Mouse (Mus musculus) embryo, embryonic 10.5 days (tissue): ENCODE results near the gene Kdm1b.

ENCODE experiments used
- DNase-seq: peaks from one replicate; pipeline ENCODE4 v3.0.0-alpha.2; 2015; ENCODE audit warnings: low spot score

Kdm1b gene

DNA sequence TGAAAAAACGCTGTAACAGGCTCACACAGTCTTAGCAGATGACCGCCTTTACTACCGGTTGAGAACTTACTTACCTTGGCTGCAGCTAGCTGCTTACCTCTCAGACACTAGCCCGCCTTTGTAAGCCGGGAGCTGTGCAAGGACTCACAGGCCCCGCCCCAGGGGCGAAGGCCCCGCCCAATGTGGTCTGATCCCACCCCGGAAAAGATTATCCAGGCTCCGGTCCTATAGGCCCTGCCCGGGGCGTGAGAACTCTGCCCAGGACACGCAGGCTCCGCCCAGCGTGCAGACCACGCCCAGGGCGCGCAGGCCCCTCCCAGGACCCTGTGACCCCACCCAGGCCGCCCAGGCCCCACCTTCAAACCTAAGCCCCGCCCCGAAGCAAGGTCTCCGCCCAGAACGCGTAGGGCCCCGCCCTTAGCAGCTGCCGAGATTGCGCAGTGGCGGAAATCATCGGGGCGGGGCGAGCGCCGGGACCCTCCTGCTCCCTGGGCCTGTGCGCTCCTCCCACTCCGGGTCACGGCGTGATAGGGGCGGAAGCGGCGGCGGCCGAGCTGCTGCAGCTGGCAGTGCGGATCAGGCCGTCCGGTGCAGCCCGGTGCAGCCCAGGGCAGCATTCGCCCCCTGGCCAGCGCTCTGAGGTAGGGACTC is at the start of gene Kdm1b:
Gene Kdm1b (plus strand): TSS at position 470 of the 651 bp plus-strand sequence.
- peak; percentile 99 for DNase-seq

GRCm38 (mm10) chr13:46997355-46997754 is 45.9 kb upstream of the Kdm1b start:
- DNase-seq = no peak

- no peak for DNase-seq
Observed at GRCm38 (mm10) chr13:46999498-46999897, 43.8 kb upstream of the Kdm1b start.

GRCm38 (mm10) chr13:47001590-47001989 is 41.7 kb upstream of the Kdm1b start:
- no peak for DNase-seq

GRCm38 (mm10) chr13:47013740-47014139 is 29.6 kb upstream of the Kdm1b start:
- no peak for DNase-seq

DNA sequence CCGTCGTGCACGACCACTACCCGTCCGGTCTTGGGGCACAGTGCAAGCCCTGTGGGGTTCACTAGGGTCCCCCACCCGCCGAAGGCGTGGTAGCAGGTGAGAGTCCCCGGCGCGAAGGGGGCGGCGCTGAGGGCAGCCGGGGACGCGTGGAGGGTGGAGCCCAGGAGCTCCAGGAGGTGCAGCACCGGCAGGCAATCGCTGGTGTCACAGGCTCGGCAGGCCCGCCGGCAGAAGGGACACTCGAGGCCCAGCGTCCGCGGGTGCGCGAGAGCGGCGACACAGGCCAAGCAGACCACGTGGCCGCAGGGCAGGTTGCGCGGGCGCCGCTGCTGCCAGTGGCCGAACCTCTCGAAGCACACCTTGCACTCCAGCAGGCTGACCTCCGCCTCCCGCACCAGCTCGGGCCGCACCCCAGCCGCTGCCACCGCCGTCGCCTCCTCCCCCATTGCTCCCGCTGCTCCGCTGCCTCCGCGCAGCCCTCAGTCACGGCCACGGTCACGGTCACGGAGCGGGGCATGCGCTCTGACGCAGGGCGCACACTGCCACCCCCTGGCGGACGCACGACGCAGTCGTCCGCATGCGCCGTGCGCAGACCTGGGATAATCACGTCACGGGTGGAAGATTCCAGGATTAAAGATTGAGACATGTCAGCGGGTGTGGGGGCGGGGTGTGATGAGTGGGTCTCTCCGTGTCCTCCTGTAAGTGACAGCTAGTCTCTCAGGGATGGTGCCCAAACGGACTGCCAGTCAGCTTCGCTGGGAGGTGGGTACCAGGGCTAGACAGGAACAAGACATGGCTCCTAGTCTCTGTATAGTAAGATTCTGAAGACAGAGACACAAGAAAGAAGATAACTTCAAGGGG is 28.7 kb upstream of the Kdm1b start, which contains the start of gene Nhlrc1:
Gene Nhlrc1 (minus strand): TSS at position 517 of the 861 bp plus-strand sequence.
- peak; percentile 79 for DNase-seq

DNA sequence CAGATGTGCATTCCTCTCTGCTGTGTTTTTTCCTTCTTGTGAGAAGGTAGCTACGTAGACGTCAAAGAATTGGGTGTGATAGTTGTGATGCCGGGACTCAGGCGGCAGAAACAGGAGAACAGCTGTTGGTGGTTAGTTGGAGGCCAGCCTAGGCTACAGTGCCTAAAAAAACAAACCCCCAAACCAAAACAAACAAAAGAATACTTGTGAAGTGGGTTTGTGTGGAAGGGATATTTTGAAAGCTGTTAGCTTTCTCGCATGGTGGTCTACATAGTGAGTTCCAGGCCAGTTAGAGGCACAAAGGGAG is 28.2 kb upstream of the Kdm1b start:
- no peak for DNase-seq

DNA sequence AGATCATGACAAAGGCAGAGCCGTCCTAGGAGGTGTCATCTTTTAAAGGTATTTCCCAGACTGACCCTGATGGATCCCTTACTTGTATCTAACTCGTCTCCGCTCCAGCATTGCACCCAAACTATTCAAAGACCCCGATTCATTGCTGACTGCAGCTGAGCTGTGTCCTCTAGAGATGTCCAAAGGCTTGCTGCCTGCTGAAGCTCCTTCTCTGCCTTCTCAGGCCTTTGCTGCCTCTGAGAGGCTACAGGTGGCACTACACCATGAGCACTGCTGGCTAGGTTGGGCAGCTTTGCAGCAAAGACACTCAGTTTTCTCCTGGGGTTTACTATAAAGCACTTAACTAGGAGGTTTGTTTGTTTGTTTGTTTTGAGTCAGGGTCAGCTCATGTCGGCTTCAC is 26.0 kb upstream of the Kdm1b start:
- DNase-seq = peak; percentile 71

DNA sequence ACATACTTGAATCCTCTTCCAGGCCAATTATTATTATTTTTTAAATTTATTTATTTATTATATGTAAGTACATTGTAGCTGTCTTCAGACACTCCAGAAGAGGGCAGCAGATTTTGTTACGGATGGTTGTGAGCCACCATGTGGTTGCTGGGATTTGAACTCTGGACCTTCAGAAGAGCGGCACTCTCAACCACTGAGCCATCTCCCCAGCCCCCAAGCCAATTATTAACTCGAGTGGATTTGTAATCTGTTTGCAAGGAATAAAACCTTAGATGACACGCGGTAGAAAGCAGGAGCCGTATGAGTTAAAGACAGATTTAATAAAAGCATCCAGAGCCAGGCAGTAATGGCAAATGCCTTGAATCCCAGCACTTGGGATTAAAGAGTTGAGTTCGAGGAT is 23.5 kb upstream of the Kdm1b start:
- no peak for DNase-seq

DNA sequence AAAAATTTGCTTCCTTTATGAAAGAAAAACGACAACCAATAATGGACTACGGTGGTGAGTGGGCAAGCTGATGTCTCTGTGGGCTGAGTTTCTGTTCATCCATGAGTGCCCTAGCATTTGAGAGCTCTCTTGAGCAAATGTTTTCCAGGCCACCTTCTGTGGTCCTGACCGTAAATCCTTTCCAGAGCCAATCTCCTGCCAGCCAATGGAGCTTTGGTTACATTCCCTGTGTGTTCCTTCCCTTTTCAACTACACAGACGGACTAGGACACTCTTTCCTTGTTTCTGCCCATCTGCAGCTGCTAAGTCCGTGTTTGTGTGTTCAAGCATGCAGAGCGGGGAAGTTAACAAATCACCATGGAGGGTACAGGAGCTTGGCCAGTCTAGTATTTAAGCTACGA is 22.5 kb upstream of the Kdm1b start:
- DNase-seq = peak; percentile 14

DNA sequence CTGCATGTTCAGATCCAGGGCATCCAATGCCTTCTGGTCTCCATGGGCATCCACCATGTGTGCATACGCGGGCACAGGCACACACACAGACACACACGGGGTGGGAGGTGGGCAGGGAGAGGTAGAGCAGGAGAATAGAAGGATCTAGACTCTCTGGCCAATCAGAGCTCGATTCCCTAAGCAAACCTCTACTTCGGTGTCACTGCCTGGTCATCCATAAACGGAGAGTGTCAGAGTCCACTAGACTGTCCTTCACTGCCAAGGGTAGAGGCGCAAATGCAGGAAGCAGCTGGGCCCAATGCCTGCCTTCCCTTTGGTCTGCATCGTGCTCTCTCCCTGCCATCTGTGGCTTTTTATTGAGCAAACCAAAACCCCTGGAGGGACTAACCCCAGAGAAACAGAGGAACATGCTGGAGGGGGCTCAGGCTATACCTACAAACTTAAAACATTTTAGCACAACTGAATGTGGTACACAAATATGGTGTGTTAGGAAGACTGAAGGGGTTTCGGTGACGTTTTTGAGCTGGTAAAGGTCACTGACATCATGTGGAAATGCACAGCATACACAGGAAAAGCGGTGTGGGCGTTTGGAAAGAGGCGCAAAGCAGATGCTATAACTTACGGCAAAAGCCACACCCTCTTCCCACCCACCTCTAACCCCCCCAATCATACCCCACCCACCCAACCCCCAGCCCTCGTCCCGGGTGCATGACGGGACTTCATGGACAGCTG is 12.8 kb upstream of the Kdm1b start:
- no peak for DNase-seq

GRCm38 (mm10) chr13:47033602-47034001 is 9.7 kb upstream of the Kdm1b start:
- DNase-seq = no peak

DNA sequence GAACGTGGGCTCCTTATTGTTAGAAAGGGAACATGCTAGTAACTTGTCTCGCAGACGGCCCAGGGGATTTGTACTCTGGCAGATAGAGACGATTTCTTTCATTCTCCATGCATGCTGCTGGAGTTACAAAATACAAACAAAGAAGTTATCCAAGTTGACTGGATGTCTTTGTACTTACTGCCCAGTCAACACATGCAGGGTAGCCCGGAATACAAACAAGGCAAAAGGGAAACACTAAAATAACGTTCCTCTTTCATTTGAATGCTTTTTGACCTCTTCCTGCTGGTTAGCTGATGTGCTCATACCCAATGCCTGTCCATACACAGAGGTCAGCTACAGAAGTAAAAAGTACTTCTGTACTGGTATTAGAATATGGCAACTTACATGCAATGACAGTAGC is 5.4 kb upstream of the Kdm1b start:
- DNase-seq = no peak

DNA sequence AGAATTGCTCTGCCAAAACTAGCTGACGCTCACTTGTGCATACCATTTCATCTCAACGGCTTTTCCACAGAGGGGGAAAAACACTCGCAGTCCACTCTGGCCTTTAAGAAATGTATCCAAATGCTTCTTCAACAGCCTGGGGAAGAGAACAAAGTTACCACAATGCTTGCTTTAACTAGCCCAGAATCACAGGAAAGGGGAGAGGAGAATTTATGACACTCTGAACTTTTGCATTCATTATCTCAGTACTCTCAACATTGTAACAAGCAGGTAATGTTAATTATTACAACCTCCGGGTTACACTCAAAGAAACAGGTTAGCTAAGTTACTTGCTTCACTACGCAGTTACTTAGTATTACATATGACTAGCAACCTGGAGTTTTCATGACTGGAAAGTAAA is 3.2 kb upstream of the Kdm1b start:
- no peak for DNase-seq

- peak; percentile 29 for DNase-seq
Observed at GRCm38 (mm10) chr13:47042024-47042633, 1.2 kb upstream of the Kdm1b start.

- DNase-seq = peak; percentile 3
Observed at GRCm38 (mm10) chr13:47043833-47044616, 726 bp downstream of the Kdm1b start.

DNA sequence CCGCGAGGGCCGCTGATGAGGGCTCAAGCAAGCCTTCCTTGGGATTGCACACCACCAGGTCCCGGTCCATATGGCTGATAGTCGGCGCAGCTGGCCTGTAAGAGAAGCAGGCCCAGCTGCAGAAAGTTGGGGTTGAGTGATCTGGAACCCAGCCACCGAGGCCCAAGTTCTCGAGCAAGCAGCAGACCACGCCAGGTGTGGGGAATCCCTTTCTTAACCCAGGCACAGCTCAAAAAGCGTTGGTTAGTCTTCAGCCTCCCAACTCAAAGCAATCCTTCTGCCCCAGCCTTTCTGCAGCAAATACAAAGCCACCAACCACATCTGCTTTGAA is 1.3 kb downstream of the Kdm1b start, which contains the start of gene Tpmt:
Gene Tpmt (minus strand): TSS at position 121 of the 331 bp plus-strand sequence.
- DNase-seq = peak; percentile 28

GRCm38 (mm10) chr13:47047996-47048395 is 4.7 kb downstream of the Kdm1b start:
- no peak for DNase-seq

DNA sequence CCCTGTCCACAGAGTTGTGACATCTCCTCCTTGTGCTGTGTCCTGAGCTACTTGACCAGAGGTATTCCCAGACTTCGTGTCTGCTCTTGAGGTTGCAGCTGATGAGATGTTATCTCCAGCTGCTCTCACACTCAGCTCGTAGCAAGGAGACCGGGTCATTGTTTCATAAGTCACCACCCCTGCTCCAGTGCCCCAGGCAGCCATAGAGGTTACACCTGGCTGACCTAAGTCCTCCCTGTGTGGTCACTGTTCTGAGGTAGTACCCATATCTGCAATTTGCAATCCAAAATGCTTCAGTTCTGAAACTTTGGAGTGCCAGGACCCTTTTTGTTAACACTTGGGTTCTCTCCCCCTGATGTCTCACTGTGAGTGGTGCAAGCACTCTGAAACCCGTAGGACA is 6.7 kb downstream of the Kdm1b start:
- DNase-seq = no peak

GRCm38 (mm10) chr13:47053971-47054370 is 10.7 kb downstream of the Kdm1b start:
- DNase-seq = peak; percentile 33

DNA sequence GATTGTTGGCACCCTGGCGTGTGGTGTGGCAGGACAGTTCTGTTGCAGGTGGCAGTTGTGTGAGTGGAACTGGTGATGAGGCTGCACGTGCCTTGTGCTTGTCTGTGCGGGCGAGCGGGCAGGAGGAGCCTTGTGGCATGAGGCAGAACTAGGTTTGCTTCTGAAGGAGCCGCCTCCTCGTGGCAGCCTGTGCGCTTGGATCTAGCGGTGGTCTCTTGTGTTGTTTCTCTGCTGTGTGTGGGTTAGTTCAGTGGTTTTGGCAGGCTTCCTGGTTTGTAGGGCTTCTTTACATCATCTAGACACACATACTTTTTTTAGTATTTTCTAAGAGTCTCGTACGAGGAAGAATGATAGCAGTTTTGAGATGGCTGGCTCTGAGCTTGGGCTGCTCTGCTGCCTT is 12.8 kb downstream of the Kdm1b start:
- no peak for DNase-seq

- no peak for DNase-seq
Observed at GRCm38 (mm10) chr13:47056781-47057180, 13.5 kb downstream of the Kdm1b start.
